Mouse (Mus musculus) spleen, postnatal 10 days (tissue): ENCODE data around the gene Camk2n1.

ENCODE experiments used
- DNase-seq, 2 experiments: peaks; one replicate each; pipeline ENCODE4 v3.0.0; 2021 to 2022; ENCODE audit warnings: low spot score in 2 of 2

Gene Camk2n1

DNA sequence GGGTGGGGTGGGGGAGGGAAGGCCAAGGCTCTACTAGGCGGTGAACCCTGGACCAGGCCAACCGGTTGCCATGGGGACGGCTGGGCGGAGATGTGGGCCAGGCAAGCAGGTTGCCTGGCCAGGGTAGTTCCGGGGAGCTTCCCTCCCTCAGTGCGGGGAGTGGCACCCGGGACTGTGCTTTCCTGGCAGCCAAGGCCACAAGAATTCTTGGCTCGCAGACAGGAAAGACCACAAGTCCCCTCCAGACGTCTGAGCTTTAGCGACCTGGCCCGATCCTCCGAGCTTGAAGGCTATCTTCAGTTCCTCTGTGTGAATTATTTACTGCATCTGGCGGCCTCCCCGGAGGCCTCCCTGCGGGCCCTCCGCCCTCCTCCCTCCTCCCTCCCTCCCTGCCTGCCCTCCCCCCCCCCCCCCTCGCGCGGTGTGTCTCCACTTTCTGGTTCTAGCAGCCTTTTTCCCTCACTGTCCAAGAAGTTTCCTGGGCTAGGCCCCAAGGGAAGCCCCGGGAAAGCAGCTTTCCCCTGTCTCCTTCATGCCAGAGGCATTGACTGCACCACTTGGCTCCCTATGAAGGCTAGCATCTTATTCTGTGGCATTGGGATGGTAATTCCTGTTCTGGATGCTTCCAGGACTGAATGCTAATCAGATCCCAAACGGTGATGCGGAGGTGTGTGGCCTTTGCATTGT is 10.7 kb downstream of the Camk2n1 start:
- peak in 1 of 2 experiments; percentile 27 for DNase-seq

DNA sequence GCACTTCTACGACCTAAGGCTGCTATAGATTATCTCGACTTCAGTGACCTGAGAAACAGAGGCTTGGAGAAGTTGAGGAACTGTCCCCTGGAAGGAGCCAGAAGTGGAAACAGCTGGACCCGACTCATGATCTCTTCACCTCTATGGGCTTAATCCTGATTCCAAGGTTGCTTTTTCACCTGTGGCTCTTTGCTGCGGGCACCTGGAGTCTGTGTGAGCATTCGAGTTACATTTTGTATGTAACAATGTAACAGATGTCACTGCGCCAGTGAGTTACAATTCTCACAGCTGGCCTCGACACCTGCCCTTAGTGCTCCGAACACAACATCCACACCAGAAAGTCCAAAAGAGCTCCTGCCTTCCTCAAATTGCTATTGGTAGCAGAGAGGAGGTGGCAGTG is 11.3 kb downstream of the Camk2n1 start:
- no peak for DNase-seq

DNA sequence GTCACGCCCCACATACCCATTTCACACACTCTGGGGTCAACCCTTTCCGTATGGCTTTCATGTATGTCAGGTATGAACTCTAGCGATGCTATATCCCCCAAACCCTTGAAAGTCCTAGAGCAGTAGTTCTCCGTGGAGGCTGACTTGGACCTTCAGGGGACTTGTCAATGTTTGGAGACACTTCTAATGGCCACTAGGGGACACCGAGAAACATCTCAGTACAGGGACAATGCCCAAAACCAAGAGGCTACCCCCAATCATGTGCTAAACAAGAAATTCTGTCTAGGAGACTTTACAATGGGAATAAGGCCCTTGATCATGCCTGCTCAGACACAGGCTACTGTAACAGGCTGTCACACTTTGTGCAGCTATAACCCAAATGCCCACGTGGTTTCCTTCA is 12.6 kb downstream of the Camk2n1 start:
- DNase-seq: no peak

DNA sequence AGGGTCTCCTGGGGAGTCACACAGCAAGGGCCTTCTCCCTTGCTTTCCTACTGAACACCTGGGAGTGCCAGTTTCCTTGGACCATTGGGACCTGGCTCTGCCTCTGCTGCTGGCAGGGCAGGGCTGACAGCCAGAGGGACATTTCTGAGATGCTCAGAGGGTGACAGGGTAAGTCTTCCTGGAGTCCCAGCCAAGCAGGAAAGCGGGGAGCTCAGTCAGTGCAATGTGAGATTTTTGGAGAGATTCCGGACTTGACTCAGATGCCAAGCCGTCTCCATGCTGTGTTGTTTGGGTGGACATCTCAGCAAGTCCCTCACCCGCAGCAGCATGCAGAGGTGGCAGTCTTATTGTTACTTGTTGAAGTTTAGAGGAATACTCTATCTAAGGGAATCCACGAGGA is 13.3 kb downstream of the Camk2n1 start:
- no peak for DNase-seq

DNA sequence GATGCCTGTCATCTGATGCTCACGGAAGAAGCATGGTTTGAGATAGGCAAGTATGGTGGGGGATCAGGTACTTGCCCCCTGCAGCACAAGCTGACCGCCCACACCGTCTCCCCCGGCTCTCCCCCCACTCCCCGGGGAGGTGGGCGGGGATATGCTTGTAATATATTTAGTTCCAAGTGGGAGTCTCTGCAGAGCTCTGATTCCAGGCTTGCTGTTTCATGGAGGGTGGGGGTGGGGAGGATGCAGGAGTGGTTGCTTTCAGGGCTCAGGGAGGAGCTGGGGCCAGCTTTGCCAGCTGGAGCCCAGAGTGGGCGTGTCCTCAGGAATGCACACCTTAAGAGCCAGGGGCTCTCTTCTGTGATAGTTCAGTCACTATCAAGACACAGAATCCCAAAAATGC is 15.0 kb downstream of the Camk2n1 start:
- no peak for DNase-seq

DNA sequence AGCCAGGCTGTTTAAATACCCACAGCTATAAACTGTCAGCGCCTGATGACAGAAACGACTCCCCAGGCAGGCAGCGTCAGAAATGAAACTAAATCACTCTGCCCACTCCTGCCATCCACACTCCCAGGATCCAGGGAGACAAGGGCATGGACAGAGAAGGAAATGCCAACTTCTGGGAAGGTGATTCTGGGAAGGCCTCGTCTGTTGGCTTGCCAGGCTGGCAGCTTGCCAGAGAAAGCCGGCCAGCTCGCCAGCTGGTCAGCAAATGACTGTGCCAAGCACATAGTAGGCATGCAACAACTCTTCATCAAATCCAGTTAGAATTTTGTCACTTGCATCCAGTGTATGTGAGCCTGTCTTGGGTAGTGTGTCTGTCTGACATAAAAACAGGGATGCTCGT is 17.1 kb downstream of the Camk2n1 start:
- DNase-seq: no peak

DNA sequence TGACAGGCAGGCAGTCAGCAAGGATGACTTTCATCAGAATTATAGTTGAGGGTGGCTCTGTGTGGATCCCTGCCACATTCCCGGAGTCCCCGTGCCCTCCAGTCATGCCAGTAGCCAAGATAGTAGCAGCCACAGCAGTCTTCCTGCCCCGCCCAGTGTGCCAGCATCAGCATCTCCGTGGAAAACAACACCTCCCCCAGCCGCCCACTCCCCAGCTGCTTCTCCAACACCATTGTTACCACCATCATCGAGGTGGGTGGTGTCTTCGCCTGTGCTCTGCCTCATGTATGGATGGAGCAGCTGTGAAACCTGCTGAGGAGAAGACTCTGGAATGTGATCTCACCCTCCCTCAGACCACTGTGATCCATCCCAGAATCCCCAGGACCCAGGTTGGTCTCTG is 25.5 kb downstream of the Camk2n1 start:
- DNase-seq: no peak

DNA sequence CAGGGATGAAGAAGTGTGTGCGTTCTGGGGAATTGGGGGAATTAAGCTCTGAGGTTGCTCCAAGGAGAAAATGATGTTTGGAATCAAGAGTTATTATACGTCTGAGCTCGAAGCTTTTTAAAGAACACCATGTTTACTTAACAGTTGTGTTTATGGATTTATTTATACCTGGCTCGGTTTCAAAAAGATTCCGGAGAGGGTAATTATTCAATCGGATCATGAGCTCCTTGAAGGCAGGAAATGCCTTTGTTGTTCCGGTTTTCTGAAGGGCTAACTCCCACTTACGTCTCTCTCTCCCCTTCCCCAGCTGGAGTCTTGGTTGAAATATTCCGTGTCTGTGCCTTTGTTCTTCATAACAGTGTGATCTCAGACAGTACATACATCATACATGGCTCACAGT is 26.8 kb downstream of the Camk2n1 start:
- DNase-seq: no peak

DNA sequence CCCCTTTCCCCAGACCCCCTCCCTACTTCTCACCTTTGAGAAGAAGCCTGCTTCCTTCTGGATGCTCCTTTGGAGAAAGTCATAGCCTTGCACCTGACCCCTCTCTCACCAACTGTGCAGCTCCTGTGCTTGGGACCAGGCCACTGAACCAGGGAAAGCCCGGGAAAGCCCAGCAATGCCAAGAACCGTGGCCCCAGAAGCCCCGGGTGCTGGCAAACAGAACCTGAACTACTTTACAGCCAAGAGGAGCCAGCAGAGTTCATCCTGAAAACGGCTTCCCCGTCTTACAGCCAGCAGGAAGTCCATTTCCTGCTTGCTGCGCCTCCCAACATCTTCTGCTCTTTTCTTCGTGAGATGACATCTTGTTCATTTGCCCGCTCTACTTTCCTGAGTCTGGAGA is 28.6 kb downstream of the Camk2n1 start:
- DNase-seq: no peak

DNA sequence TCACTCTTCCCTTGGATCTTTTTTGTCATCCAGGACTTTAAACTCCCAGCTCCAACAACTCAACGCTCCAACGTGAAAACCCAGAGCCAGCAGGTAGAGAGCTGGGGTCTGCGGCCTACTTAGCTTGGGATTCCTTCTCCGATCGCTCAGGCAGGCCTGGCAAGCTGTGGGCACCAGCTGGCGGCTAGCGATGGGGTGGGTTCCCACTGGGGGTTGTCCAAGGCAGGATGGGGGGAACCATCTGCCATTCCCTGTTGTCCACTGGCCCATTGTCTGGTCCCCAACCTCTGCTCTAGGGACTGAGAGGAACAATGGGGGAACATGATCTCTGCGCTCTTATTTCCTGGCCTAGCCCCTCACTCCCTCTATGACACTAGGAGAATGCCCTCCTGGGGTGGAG is 34.1 kb downstream of the Camk2n1 start:
- no peak for DNase-seq

DNA sequence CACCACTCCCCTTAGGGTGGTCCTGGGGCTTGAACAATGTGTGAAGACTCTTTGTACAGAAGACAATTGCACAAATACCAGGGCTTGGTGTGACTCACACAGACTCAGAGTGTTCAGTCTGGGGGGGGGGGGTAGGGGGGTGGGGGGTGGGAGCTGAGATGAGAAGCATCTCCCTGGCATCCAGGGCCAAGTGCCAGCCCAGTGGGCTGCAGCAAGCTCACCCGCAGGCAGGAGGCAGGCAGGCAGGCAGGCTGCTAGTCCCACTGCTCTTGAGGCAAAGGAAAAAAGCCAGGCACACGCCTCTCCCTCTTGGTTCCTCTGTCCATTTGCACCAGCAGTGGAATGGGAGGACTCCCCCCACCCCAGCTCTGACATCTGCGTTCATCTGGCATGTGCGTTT is 37.0 kb downstream of the Camk2n1 start:
- no peak for DNase-seq

DNA sequence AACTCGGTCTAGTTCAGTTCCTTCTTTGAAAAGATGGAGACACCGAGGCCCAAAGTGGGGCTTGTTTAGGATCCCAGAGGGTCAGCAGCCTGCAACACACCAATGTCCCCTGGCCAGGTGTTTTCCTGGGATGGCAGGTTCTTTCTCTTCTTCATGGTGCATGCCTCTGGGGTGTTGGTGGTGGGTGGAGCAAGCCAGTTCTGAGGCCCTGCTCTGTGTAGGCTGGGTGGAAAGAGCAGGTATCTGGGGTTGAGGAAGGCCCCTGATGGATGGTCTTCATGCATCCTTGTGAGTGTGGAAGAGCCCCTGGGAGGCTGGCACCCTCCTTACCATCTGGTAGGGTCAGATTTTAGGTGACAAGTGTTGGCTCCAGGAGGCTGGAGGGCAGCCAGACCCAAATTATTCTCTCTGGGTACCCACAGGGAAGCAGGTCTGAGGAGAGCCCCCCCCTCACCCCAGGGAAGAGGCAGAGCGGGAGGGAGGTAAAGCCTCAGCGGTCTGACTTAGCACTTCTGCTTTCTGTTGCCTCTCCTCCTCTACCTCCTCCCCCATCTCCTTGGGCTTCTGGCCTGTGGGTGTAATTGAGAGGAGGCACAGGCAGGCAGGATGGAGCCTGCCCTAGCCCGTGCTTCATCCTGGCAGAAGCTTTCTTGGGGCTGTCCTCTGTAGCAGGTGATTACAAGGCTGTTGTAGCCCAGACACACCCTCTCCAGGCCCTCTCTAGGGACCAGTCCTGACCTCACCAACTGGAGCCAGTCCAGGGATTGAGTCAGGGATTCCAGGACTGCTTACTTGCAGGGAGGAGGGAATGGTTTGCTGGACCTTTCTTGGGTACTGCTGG is 39.3 kb downstream of the Camk2n1 start:
- DNase-seq: no peak

DNA sequence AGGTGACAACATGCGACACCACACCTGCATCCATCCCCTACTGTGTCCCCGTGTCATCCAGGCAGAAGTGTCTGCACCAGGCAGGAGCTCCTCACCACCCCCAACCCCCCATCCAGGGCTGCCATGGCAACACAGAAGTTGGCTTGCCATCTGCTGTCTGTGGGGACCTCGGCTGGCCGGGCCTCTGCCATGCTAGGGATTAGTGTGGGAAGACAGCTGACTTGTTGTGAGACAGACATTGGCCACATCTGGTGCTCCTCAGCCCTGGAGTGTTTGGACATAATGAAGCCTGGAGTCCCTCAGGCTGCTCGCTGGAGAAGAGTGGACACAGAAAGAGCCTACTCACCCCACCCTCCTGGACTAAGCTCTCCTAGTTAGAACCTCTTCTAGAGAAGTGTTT is 40.8 kb downstream of the Camk2n1 start:
- no peak for DNase-seq

DNA sequence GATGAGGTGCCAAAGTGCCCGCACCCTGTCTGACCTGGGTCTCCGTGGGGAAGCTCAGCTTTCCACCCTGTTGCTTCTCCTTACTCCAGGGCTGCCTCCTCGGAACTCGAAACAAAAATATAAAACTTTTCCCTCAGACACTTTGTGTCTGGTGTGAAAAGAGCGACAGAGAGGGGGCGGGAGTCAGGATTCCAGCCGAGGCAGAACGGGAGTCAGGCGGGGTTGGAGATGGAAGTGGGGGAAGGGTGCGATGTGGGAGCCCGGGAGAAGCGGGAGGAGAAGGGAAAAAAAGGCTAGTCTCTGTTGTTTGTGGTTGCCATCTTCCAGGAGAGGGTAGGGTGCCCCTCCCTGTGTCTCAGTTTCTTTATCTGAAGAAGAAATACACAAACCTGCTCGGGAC is 41.7 kb downstream of the Camk2n1 start:
- no peak for DNase-seq

DNA sequence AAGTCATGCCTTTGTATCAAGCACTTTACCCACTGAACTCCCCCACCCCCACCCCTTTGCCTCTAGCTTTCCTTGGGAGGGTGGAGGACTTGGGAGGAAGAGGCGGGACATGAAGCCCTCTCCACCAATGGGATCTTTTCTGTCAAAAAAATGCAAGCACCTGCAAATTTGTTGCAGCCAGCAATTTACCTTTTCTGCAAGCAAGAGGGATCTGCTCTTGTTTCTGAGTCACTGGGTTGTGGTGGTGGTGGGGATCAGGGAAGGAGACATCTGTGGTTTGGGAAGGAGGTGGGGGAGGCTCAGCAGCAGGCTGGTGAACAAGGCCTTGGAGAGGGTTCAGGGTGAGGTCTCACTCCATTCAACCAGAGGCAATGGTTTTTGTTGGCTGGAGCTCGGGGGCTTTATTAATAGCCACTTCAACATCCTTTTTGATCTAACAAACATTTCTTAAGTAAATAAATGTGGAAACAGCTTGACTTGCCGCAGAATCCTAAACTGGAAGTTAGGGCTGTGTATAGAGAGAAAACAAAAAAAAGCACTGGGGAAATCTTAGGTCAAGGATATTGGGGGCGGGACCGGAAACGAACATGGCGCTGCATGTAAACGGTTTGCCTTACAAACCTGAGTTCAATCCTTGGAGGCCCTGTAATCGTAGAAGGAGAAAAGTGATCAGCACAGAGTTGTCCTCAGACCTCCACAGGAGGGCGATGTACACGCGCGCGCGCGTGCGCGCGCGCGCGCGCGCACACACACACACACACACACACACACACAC is 42.8 kb downstream of the Camk2n1 start:
- DNase-seq: no peak

DNA sequence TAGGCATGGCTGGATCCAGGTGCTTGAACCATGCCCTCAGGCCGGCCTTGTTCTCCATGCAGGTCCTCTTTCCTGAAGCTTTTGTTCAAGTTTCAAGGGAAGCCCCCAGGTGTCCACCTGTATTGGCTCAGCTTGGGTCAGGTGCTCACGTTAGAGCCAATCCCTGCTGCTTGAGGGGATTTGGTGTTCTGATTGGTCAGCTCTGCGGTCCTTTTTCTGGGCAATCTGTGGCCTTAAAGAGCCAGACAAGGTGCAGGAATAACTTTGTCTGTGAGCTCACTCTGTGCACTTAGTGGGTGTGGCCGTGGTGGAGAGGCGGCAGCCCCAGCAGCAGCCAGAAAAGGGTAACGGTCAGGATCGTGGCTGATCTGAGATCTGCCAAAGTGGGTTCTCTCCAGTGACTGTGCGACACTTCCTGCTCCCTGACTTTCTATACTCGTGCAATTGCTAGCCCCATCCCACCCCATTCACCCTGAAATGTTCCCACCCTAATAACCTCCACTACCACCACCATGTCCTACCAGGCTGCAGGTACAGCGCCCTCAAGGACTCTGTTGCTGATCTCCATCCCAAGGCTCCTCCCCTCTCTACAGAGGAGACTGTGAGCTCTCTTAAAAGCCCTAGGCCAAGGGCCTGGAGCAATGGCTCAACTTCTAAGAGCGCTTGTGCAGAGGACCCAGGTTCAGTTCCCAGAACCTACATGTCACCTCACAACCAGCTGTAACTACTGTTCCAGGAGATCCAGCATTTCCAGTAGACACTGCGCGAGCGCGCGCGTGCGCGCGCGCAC is 45.9 kb downstream of the Camk2n1 start:
- DNase-seq: no peak

DNA sequence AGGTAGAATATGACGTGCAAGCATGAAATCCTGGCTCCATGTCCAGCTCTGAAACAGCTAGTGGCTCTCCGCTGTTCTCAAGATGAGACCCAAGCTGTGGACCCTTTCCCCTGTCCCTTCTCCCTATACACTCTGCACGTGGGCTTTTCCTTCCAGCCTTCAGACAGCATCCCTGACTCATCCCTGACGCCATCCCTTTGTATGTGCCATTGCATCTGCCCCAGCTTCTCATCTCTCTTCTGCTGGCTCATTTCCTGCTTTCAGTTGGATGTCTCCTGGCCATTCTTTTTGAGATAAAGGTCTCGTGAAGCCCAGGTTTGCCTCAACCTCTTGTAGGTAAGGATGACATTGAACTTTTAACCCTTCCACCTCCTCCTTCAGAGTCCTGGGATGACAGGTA is 46.9 kb downstream of the Camk2n1 start:
- DNase-seq: no peak

DNA sequence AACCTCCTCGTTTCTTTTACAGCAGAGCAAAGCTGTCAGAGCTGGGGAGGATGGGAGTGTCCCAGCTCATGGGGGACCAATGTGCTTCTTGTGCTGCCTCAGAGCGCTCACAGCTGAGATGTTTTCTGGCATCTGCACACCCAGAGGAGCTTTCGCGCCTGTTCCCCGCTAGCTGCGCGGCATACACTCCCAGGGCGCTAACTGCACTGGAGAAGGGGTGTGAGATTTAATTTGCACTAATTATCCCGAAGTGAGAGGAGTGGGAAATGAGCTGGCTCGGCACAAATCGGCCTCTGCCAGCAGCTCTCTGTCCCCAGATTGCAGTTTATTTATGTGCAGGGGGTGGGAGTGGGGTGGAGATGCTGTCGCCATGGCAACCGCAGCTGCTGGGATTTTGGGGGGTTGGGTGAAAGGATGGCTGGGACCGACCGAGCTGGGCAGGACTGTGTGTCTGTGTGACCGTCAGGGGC is 50.6 kb downstream of the Camk2n1 start:
- DNase-seq: no peak

DNA sequence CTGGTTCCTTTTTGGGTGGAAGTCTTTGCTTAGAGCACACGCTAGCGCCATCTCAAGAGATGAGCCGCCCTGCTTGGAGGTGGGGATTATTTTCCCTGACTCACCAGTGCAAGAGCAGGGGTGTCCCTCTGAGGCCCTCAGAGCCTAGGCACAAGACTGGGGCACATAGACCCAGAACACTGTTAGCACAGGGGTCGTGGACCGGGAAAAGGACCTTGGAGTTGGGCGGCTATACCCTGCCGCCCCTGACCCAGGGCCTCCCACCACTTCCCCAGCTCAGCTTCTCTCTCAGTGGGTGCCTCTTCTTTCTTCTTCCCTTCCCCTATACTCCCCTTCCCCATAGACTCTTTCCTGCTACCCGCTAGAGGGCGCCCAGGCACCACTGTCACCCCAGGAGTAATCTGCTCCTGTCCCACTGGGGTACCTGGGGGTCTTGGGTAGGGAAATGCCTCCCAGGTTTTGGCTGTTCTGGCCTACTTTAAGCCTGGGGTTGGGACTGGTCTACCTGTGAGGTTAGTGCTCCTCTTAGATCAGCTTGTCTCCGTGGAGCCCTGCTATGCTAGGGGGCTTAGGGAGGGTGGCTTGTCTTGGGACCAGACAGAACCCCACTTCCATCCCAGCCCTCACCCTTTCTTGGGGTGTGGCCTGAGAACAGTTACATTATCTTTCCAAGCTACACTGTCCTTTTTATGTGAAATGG is 51.2 kb downstream of the Camk2n1 start:
- DNase-seq: peak in 1 of 2 experiments; percentile 35

DNA sequence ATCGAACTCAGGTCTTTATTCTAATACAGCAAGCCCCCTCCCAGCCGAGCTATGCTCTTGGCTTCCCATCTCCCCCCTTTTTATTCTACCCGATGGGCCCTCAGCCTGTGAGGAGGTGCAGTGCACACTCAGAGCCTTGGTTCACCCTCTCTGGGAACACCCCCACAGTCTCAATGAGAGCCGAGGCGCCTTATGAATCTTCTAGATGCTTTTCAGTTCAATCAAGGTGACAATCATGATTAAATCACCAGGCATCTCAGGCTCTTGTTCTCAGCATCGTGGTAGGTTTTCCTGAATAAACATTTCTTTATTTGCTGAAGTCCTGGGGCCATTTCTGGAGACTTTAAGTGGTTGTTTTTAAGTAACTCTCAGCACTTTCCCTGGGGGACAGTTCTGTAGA is 53.8 kb downstream of the Camk2n1 start:
- no peak for DNase-seq
